Mouse (Mus musculus): ENCODE data around the gene Ensa. TPM values are rescaled to one million over a fixed set of nuclear protein-coding genes. Genes with fewer than 3 reads are reported as not detected.

The Ensa gene
- polyA plus RNA-seq (2014; fragmentation: Nextera tagmentation; extraction: Ambion mirVana) = 88.1 and 93.2 TPM in 2 replicates

DNA sequence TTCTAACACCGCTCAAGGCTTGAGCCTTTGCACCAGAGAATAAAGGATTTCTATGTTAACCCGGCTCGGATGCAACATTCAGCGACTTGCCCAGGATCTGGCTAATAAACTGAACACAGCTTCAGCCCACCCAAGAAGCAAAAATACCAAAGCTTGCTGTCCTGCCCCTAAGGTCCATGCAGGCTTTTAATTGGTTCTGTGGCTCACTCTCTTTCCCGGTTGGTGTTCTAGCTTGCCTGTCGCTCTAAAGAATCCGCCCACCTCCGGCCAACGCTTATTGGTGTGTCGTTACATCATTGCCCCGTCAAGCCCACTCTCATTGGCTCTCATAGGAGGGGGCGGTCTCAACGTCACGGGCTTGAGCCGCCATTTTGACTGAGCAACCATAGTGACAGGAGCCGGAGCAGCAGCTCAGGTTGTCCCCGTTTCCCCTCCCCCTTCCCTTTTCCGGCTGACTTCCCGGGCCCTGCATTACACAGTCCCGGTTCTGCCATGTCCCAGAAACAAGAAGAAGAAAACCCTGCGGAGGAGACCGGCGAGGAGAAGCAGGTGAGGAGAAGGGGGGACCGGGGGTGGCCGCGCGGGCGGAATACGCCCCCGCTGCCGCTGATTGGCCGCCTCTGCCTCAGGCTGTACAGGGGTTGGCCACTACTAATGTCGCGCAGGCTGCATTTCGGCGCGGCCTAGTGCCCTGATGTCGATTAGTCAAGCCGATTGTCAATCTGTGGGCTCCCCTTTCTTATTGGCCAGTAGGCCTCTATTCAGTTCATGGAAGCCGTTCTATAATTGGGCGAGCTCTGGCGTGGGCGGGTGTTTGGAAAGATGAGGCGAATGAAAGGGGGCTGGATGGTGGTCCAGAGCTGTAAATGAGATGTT is at the start of gene Ensa:
Gene Ensa, plus strand, starts transcription at position 366 of the 876 bp plus-strand sequence.
- Histone ChIP-seq H3K4me3 (ENCODE audit: low read depth, low read length) (peak within 1 kb of the TSS; percentile 69), H3K9me3 (ENCODE audit: control insufficient read depth, low read length) (no peaks in the 10 kb centered on the region), H3K27ac (ENCODE audit: low read depth, low read length) (peak within 1 kb of the TSS; percentile 72), H3K4me1 (ENCODE audit: control insufficient read depth, insufficient read depth, low read length) (peaks cover 6% of the 10 kb centered on the region), H3K36me3 (ENCODE audit: control insufficient read depth, insufficient read depth, low read length) (peaks cover 14% of the 10 kb centered on the region; the same call in 1 of the 2 replicates), H3K27me3 (ENCODE audit: control insufficient read depth, insufficient read depth, low read length) (no peaks in the 10 kb centered on the region), H3K9ac (ENCODE audit: low read length) (peak within 1 kb of the TSS; percentile 77), H3K4me2 (peak within 1 kb of the TSS; percentile 54)
- WGBS = under 1% methylated on average over 44 of the region's 44 CpGs
- ATAC-seq (ENCODE audit: low FRiP score) (peak; percentile 99), DNase-seq (ENCODE audit: low spot score, missing footprints) (peak; percentile 98)

DNA sequence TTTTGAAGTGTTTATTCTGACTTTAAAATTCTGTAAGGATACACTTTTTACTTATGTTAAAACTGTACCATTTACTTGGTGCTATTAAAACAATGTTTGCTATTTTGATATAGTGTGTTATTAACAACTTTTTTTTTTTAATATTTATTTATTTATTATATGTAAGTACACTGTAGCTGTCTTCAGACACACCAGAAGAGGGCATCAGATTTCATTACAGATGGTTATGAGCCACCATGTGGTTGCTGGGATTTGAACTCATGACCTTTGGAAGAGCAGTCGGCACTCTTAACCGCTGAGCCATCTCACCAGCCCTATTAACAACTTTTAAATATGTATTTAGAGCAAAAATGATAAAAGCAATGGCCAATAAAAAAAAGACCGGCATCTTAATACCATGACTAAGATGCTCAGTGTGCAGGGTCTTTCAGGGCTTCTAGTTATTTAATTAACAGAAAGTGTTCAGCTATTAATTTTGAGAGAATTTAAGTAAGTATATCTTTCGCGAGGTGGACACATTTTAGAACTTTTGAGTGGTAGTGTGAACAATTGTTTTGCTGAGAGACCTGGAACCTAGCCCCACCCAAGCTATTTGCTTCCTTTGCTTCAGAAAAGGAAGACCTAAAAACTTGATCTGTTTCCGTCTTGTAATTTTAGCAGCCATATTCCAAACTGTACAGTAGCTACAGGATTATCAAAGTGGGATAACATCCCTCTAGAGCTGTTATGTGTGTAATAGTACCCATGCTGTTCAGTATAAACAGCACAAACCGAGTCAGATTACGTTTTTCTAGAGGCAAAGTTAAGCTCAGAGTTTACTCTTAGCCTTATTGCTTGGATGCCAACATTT is 36.8 kb upstream of the Ensa start:
- no peak for ATAC-seq (ENCODE audit: low FRiP score)
- no peaks in the 10 kb centered on the region for H3K27me3 ChIP-seq (ENCODE audit: control insufficient read depth, insufficient read depth, low read length)
- H3K4me2 ChIP-seq = peak overlapping the region; percentile 49
- 53% methylated on average over 8 of the region's 8 CpGs for WGBS
- peak overlapping the region; percentile 24; the same call in 1 of the 2 replicates for H3K9ac ChIP-seq (ENCODE audit: low read length)
- H3K27ac ChIP-seq (ENCODE audit: low read depth, low read length) = no peak overlapping the region
- no peaks in the 10 kb centered on the region for H3K36me3 ChIP-seq (ENCODE audit: control insufficient read depth, insufficient read depth, low read length)
- H3K4me3 ChIP-seq (ENCODE audit: low read depth, low read length) = peak overlapping the region; percentile 75
- peak; percentile 83 for DNase-seq (ENCODE audit: low spot score, missing footprints)
- H3K9me3 ChIP-seq (ENCODE audit: control insufficient read depth, low read length) = no peaks in the 10 kb centered on the region
- peaks cover 2% of the 10 kb centered on the region; the same call in 1 of the 2 replicates for H3K4me1 ChIP-seq (ENCODE audit: control insufficient read depth, insufficient read depth, low read length)

DNA sequence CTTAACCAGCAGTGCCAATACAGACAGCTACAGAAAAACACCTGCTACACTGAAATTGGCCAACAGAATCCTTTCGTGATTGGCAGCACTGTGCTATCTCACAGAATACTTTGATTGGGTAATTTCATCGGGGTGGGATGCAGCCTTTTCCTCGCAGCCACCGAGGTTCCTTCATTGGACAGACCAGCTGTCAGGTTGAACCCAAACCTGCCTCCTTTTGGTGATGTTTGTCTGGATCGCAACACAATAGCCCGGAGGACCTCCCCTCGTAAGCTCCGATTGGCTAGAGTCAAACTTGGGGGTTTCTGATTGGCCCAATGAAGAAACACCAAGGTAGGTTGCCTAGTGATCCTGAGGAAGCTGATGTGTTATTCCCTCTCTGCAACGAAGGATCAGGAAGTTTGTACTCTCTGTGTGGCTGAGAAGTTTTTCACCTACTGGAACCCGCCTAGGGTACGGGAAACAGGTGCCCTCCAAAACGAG is 36.1 kb upstream of the Ensa start, which contains the start of gene Golph3l:
Gene Golph3l, plus strand, starts transcription at position 331 of the 483 bp plus-strand sequence.
- under 1% methylated on average over 12 of the region's 12 CpGs for WGBS
- Histone ChIP-seq H3K9me3 (ENCODE audit: control insufficient read depth, low read length) (no peaks in the 10 kb centered on the region), H3K36me3 (ENCODE audit: control insufficient read depth, insufficient read depth, low read length) (no peaks in the 10 kb centered on the region), H3K4me2 (peak within 1 kb of the TSS; percentile 64), H3K4me3 (ENCODE audit: low read depth, low read length) (peak within 1 kb of the TSS; percentile 75), H3K27me3 (ENCODE audit: control insufficient read depth, insufficient read depth, low read length) (no peaks in the 10 kb centered on the region), H3K27ac (ENCODE audit: low read depth, low read length) (peak within 1 kb of the TSS; percentile 14; the same call in 1 of the 2 replicates), H3K9ac (ENCODE audit: low read length) (peak within 1 kb of the TSS; percentile 81), H3K4me1 (ENCODE audit: control insufficient read depth, insufficient read depth, low read length) (peaks cover 2% of the 10 kb centered on the region; the same call in 1 of the 2 replicates)
- DNase-seq (ENCODE audit: low spot score, missing footprints) (peak; percentile 97), ATAC-seq (ENCODE audit: low FRiP score) (peak; percentile 100)

DNA sequence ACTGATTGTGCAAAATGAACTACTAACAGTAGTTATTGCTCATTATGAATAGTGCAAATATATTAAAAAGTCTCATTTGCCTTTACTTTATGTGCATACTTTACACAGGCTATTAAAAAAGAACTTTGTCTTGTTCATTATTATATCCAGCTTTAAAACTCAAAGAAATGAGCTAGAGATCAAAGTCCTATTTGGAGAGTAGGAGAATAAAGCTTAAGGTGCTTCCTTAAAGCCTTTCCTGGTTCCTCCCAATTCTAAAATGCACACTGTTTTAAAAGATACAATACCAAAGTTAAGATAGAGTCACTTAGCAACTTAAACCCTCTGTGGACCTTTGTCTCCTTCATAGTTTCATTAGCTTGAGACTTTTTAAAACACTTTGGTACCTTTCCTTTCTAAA is 26.1 kb upstream of the Ensa start:
- ATAC-seq (ENCODE audit: low FRiP score) (no peak), DNase-seq (ENCODE audit: low spot score, missing footprints) (no peak)
- H3K27me3 ChIP-seq (ENCODE audit: control insufficient read depth, insufficient read depth, low read length) = no peaks in the 10 kb centered on the region
- H3K4me2 ChIP-seq = no peak overlapping the region
- H3K27ac ChIP-seq (ENCODE audit: low read depth, low read length) = no peak overlapping the region
- no peak overlapping the region for H3K9ac ChIP-seq (ENCODE audit: low read length)
- no peaks in the 10 kb centered on the region for H3K9me3 ChIP-seq (ENCODE audit: control insufficient read depth, low read length)
- H3K4me3 ChIP-seq (ENCODE audit: low read depth, low read length) = no peak overlapping the region
- H3K4me1 ChIP-seq (ENCODE audit: control insufficient read depth, insufficient read depth, low read length) = no peaks in the 10 kb centered on the region
- H3K36me3 ChIP-seq (ENCODE audit: control insufficient read depth, insufficient read depth, low read length) = no peaks in the 10 kb centered on the region

DNA sequence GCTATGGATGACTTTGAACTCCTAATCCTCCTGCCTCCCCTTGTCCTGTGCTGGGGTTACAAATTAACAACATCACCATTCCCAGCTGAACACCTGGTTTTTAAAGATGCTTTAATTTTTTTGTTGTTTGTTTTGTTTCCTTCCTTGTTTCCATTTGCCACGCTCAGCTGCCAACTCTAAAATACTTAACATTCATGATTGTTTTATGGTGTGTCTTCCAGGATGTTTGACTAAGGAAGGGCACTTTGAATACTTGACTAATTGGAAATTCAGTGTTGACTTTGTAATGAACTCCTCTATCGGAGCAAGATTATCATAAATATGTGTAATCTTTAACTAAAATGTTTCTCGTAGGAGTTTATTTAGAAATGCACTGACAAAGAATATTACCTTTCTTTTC is 23.5 kb upstream of the Ensa start:
- Histone ChIP-seq H3K36me3 (ENCODE audit: control insufficient read depth, insufficient read depth, low read length) (no peaks in the 10 kb centered on the region), H3K4me3 (ENCODE audit: low read depth, low read length) (no peak overlapping the region), H3K27ac (ENCODE audit: low read depth, low read length) (no peak overlapping the region), H3K9ac (ENCODE audit: low read length) (no peak overlapping the region), H3K4me2 (no peak overlapping the region), H3K27me3 (ENCODE audit: control insufficient read depth, insufficient read depth, low read length) (no peaks in the 10 kb centered on the region), H3K9me3 (ENCODE audit: control insufficient read depth, low read length) (no peaks in the 10 kb centered on the region), H3K4me1 (ENCODE audit: control insufficient read depth, insufficient read depth, low read length) (no peaks in the 10 kb centered on the region)
- WGBS = 91% methylated on average over 3 of the region's 3 CpGs
- ATAC-seq (ENCODE audit: low FRiP score) (no peak), DNase-seq (ENCODE audit: low spot score, missing footprints) (no peak)

DNA sequence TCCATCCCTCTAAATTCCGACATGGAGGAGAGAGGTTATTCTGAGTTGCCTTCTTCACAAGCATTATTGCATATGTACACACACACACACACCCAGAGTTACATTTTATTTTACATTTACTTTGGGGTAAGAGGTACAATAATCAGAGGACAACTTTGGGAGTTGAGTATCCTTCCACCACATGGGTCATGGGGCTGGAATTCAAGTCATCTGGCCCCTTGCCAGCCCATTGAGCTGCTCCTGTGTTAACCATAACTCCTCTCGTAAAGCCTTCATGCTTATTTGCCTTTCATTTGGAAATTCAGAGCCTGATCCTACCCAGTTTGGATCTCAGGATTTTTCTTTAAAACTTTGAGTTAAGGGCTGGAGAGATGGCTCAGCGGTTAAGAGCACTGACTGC is 18.7 kb upstream of the Ensa start:
- DNase-seq (ENCODE audit: low spot score, missing footprints) (no peak), ATAC-seq (ENCODE audit: low FRiP score) (no peak)
- Histone ChIP-seq H3K4me1 (ENCODE audit: control insufficient read depth, insufficient read depth, low read length) (no peaks in the 10 kb centered on the region), H3K4me3 (ENCODE audit: low read depth, low read length) (no peak overlapping the region), H3K36me3 (ENCODE audit: control insufficient read depth, insufficient read depth, low read length) (0 out of 2 replicates have a peak, but pooled peaks cover 6% of the 10 kb centered on the region), H3K27ac (ENCODE audit: low read depth, low read length) (no peak overlapping the region), H3K9ac (ENCODE audit: low read length) (no peak overlapping the region), H3K27me3 (ENCODE audit: control insufficient read depth, insufficient read depth, low read length) (no peaks in the 10 kb centered on the region), H3K4me2 (no peak overlapping the region), H3K9me3 (ENCODE audit: control insufficient read depth, low read length) (no peaks in the 10 kb centered on the region)
- WGBS = 93% methylated on average over 3 of the region's 3 CpGs

DNA sequence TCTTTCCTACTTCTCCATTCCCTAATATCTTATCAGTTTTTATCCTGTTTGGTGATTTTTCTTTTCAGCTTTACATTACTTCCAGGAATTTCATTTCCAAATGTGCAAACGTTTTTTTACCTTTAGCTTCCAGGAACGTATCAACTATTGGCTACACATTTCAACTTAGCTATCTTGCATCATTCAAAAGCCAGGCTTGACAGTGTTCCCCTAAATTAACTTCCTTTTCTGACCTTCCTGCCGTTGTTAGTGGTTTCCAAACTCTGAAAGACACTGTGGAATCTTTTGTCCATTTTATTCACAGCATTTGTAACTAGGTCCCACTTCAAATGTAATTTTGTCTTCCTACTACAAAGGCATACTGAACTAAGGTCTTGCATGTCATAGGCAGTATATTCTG is 15.6 kb upstream of the Ensa start:
- WGBS = 78% methylated on average over 3 of the region's 3 CpGs
- Histone ChIP-seq H3K4me2 (no peak overlapping the region), H3K9ac (ENCODE audit: low read length) (no peak overlapping the region), H3K27me3 (ENCODE audit: control insufficient read depth, insufficient read depth, low read length) (no peaks in the 10 kb centered on the region), H3K9me3 (ENCODE audit: control insufficient read depth, low read length) (no peaks in the 10 kb centered on the region), H3K36me3 (ENCODE audit: control insufficient read depth, insufficient read depth, low read length) (0 out of 2 replicates have a peak, but pooled peaks cover 6% of the 10 kb centered on the region), H3K4me1 (ENCODE audit: control insufficient read depth, insufficient read depth, low read length) (no peaks in the 10 kb centered on the region), H3K4me3 (ENCODE audit: low read depth, low read length) (no peak overlapping the region), H3K27ac (ENCODE audit: low read depth, low read length) (no peak overlapping the region)
- no peak for DNase-seq (ENCODE audit: low spot score, missing footprints)
- no peak for ATAC-seq (ENCODE audit: low FRiP score)

DNA sequence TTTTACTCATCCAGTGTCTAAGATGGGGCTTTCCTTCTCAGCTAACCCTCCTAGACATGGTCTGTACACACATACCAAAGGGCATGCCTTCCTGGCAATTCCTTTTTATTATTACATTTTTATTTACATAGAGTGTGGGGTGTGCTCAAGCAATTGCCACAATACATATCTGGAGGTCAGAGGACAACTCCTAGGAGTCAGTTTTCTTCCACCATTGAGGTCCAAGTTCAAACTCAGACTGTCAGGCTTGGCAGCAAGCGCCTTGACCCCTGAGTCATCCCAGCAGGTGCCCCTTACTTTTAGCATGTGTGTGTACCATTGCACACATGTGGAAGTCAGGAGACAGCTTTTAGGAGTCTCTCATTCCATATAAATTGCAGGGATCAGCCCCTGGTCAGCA is 10.8 kb upstream of the Ensa start:
- no peak overlapping the region for H3K27ac ChIP-seq (ENCODE audit: low read depth, low read length)
- no peak overlapping the region for H3K9ac ChIP-seq (ENCODE audit: low read length)
- no peak for ATAC-seq (ENCODE audit: low FRiP score)
- H3K27me3 ChIP-seq (ENCODE audit: control insufficient read depth, insufficient read depth, low read length) = no peaks in the 10 kb centered on the region
- no peak overlapping the region for H3K4me2 ChIP-seq
- H3K9me3 ChIP-seq (ENCODE audit: control insufficient read depth, low read length) = no peaks in the 10 kb centered on the region
- DNase-seq (ENCODE audit: low spot score, missing footprints) = peak; percentile 70
- no peaks in the 10 kb centered on the region for H3K4me1 ChIP-seq (ENCODE audit: control insufficient read depth, insufficient read depth, low read length)
- no peak overlapping the region for H3K4me3 ChIP-seq (ENCODE audit: low read depth, low read length)
- 92% methylated on average over 1 of the region's 1 CpGs for WGBS
- H3K36me3 ChIP-seq (ENCODE audit: control insufficient read depth, insufficient read depth, low read length) = peaks cover 5% of the 10 kb centered on the region; the same call in 1 of the 2 replicates

Measured in midbrain, embryonic 11.5 days (tissue).